Mouse (Mus musculus) forebrain, embryonic 14.5 days (tissue): ENCODE results near the gene AI481877. TPM values are rescaled to one million over a fixed set of nuclear protein-coding genes. Genes with fewer than 3 reads are reported as not detected.
"Not testable (repeated sequence)": the region's sequence is repeated elsewhere in the genome, so short reads cannot be mapped to it uniquely, and the experiment has no call there.

Experiments used
- ATAC-seq: fragments of 200-750 bp; cut with Nextera tagmentation; 2 replicates; pipeline ENCODE4 v1.8.0; 2017; ENCODE audit warnings: mild to moderate bottlenecking, moderate library complexity
- DNase-seq: peaks from one replicate; pipeline ENCODE4 v3.0.0-alpha.2; 2015; ENCODE audit warnings: low spot score
- H3K27ac ChIP-seq: fragments of 300-500 bp; sonication (generic); 2 replicates; pipeline ENCODE4 v1.5.1; 2014; ENCODE audit warnings: low read depth, mild to moderate bottlenecking, control low read depth, low read length, moderate library complexity
- H3K27me3 ChIP-seq: fragments of 300-500 bp; sonication (generic); replicated peaks from 2 replicates; pipeline ENCODE4 v1.6.1; 2014; ENCODE audit warnings: low read length, control low read depth, mixed read lengths; ENCODE audit not compliant: control insufficient read depth, insufficient read depth
- H3K36me3 ChIP-seq: fragments of 300-500 bp; sonication (generic); 2 replicates; pipeline ENCODE4 v1.6.1; 2014; ENCODE audit warnings: low read length, control low read depth; ENCODE audit not compliant: control insufficient read depth, insufficient read depth
- H3K4me1 ChIP-seq: fragments of 300-500 bp; sonication (generic); 2 replicates; pipeline ENCODE4 v1.6.1; 2014; ENCODE audit warnings: antibody characterized with exemption, low read length, control low read depth; ENCODE audit not compliant: control insufficient read depth, insufficient read depth
- H3K4me2 ChIP-seq: fragments of 300-500 bp; sonication (generic); 2 replicates; pipeline ENCODE4 v1.6.1; 2014; ENCODE audit warnings: mild to moderate bottlenecking, control low read depth, low read length
- H3K4me3 ChIP-seq: fragments of 300-500 bp; sonication (generic); 2 replicates; pipeline ENCODE4 v1.5.1; 2014; ENCODE audit warnings: low read depth, low read length, control low read depth
- H3K9ac ChIP-seq: fragments of 300-500 bp; sonication (generic); 2 replicates; pipeline ENCODE4 v1.6.1; 2014; ENCODE audit warnings: mild to moderate bottlenecking, low read length, control low read depth, moderate library complexity
- H3K9me3 ChIP-seq: fragments of 300-500 bp; sonication (generic); replicated peaks from 2 replicates; pipeline ENCODE4 v1.6.1; 2016; ENCODE audit warnings: low read length, control low read depth, mixed read lengths; ENCODE audit not compliant: control insufficient read depth
- WGBS: fragments of 180-500 bp; shearing (Covaris S2); extraction: QIAGEN DNeasy Blood & Tissue Kit; methylation state at CpG from one replicate; pipeline ENCODE4 v1.1.7; 2014; 5-methylcytosine and 5-hydroxymethylcytosine counted together
- polyA plus RNA-seq: library from polyadenylated mRNA; unstranded; fragments of >200 nt; fragmentation: Nextera tagmentation; extraction: Ambion mirVana; gene quantifications from 2 replicates; pipeline ENCODE4 v1.2.1, GENCODE M21; 2014

The AI481877 gene
- polyA plus RNA-seq, result not detected in 2 replicates

- not testable (repeated sequence) for H3K4me3 ChIP-seq, H3K27me3 ChIP-seq, H3K36me3 ChIP-seq, H3K4me2 ChIP-seq, DNase-seq, ATAC-seq, H3K9ac ChIP-seq, H3K4me1 ChIP-seq, H3K27ac ChIP-seq, H3K9me3 ChIP-seq
- WGBS, result 91% methylated on average over 2 of the region's 6 CpGs
Measured at GRCm38 (mm10) chr4:59138507-59139033, at the start of gene AI481877. TSS of gene AI481877 (minus strand) at chr4:59138983.

- no peaks in the 10 kb centered on the region for H3K27me3 ChIP-seq
- ATAC-seq (no peak), DNase-seq (no peak)
- peak overlapping the region; percentile 97 for H3K9ac ChIP-seq
- H3K4me2 ChIP-seq, result peak overlapping the region; percentile 56
- H3K4me3 ChIP-seq, result peak overlapping the region; percentile 95
- H3K36me3 ChIP-seq, result no peaks in the 10 kb centered on the region
- peak overlapping the region; percentile 94; the same call in 1 of the 2 replicates for H3K27ac ChIP-seq
- WGBS, result 22% methylated on average over 4 of the region's 4 CpGs
- no peaks in the 10 kb centered on the region for H3K9me3 ChIP-seq
- peaks cover 4% of the 10 kb centered on the region; the same call in 1 of the 2 replicates for H3K4me1 ChIP-seq
Measured at GRCm38 (mm10) chr4:59188474-59188801, 49.7 kb upstream of the AI481877 start.

- Histone ChIP-seq H3K36me3 (no peaks in the 10 kb centered on the region), H3K27ac (no peak overlapping the region), H3K9me3 (no peaks in the 10 kb centered on the region), H3K9ac (no peak overlapping the region), H3K4me3 (no peak overlapping the region), H3K4me2 (no peak overlapping the region), H3K4me1 (peaks cover 4% of the 10 kb centered on the region; the same call in 1 of the 2 replicates), H3K27me3 (no peaks in the 10 kb centered on the region)
- 20% methylated on average over 3 of the region's 3 CpGs for WGBS
- ATAC-seq (no peak), DNase-seq (peak; percentile 59)
Measured at GRCm38 (mm10) chr4:59187289-59187688, 48.5 kb upstream of the AI481877 start.

DNA sequence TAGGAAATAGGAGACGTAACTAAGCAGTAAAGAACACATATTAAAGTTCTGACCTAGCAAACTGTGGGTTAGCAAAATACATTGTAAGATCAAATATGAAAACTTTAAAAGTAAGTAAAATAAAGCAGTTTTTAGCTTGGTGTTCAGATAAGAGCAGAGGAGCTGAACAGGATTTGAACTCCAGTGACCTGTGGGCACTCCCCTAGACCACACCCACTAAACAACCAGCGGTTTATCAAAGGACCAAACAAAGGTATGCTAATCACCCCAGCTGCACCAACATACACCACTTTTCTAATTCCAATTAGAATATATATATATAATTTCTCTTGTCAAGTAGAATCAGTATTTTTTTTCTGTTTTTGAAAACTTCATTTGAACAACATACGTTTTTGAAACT is 46.9 kb upstream of the AI481877 start:
- Histone ChIP-seq H3K9ac (no peak overlapping the region), H3K36me3 (no peaks in the 10 kb centered on the region), H3K4me1 (no peaks in the 10 kb centered on the region; the same call in 1 of the 2 replicates), H3K27me3 (no peaks in the 10 kb centered on the region), H3K9me3 (no peaks in the 10 kb centered on the region), H3K4me2 (no peak overlapping the region), H3K27ac (no peak overlapping the region), H3K4me3 (no peak overlapping the region)
- ATAC-seq, result no peak
- DNase-seq, result no peak
- WGBS, result 68% methylated on average over 3 of the region's 3 CpGs

GRCm38 (mm10) chr4:59181320-59182271 is 42.8 kb upstream of the AI481877 start:
- Histone ChIP-seq H3K27ac (no peak overlapping the region), H3K4me3 (no peak overlapping the region), H3K27me3 (no peaks in the 10 kb centered on the region), H3K4me1 (no peaks in the 10 kb centered on the region), H3K9ac (no peak overlapping the region), H3K36me3 (no peaks in the 10 kb centered on the region), H3K9me3 (no peaks in the 10 kb centered on the region), H3K4me2 (no peak overlapping the region)
- peak; percentile 37 for DNase-seq
- WGBS, result 39% methylated on average over 5 of the region's 5 CpGs
- ATAC-seq, result no peak

DNA sequence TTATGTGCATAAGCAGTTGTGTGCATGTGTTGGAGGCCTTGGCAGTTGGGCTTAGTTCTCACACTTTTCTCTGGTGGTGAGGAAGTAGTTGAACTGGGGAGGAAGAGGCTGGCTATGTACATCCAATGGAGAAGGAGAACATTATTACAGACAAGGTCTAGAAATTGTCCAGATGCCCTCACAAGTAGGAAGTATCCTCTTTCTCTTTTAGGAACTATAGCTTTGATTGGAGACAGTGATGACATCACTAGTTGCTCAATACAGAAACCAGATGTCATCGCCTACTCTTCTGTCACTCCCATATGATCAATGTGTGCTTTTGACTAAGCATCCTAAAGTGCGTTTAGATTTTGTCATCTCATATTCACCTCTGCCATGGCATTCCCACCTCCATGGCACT is 38.8 kb upstream of the AI481877 start:
- no peak for ATAC-seq
- no peaks in the 10 kb centered on the region for H3K36me3 ChIP-seq
- H3K27ac ChIP-seq, result no peak overlapping the region
- DNase-seq, result no peak
- WGBS, result 97% methylated on average over 2 of the region's 2 CpGs
- no peaks in the 10 kb centered on the region for H3K4me1 ChIP-seq
- H3K27me3 ChIP-seq, result no peaks in the 10 kb centered on the region
- H3K9me3 ChIP-seq, result no peaks in the 10 kb centered on the region
- H3K4me3 ChIP-seq, result no peak overlapping the region
- no peak overlapping the region for H3K4me2 ChIP-seq
- H3K9ac ChIP-seq, result no peak overlapping the region

DNA sequence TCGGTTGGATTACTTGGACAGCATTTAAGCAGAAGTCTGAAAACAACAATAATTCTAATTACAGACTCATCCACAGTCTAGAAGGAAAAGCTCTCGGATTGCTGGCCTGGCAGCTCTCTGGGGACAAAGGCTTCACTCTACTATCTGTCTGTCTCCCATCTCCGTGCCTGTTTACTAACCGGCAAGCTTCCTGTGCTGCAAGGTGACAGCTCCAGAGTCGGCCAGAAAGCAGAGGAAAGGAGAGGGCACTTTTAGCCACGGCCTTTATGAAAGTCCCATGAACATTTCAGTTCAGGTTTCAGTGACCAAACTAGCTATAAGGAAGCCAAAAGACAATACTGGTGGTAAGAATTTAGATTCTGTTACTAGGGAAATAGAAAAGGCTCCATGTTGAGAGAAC is 37.1 kb upstream of the AI481877 start:
- no peak overlapping the region for H3K4me3 ChIP-seq
- H3K4me1 ChIP-seq, result no peaks in the 10 kb centered on the region
- H3K9ac ChIP-seq, result no peak overlapping the region
- no peaks in the 10 kb centered on the region for H3K27me3 ChIP-seq
- H3K36me3 ChIP-seq, result no peaks in the 10 kb centered on the region
- ATAC-seq, result no peak
- no peak for DNase-seq
- no peak overlapping the region for H3K27ac ChIP-seq
- H3K4me2 ChIP-seq, result no peak overlapping the region
- no peaks in the 10 kb centered on the region for H3K9me3 ChIP-seq
- 77% methylated on average over 6 of the region's 6 CpGs for WGBS

- Histone ChIP-seq H3K4me3 (no peak overlapping the region), H3K27ac (no peak overlapping the region), H3K4me1 (no peaks in the 10 kb centered on the region), H3K4me2 (no peak overlapping the region), H3K9me3 (no peaks in the 10 kb centered on the region), H3K9ac (no peak overlapping the region), H3K27me3 (no peaks in the 10 kb centered on the region), H3K36me3 (no peaks in the 10 kb centered on the region)
- ATAC-seq, result no peak
- no peak for DNase-seq
- WGBS, result 73% methylated on average over 4 of the region's 4 CpGs
Measured at GRCm38 (mm10) chr4:59175003-59175402, 36.2 kb upstream of the AI481877 start.
